Mouse (Mus musculus): Measurements from ENCODE around the gene Axin2.

DNA sequence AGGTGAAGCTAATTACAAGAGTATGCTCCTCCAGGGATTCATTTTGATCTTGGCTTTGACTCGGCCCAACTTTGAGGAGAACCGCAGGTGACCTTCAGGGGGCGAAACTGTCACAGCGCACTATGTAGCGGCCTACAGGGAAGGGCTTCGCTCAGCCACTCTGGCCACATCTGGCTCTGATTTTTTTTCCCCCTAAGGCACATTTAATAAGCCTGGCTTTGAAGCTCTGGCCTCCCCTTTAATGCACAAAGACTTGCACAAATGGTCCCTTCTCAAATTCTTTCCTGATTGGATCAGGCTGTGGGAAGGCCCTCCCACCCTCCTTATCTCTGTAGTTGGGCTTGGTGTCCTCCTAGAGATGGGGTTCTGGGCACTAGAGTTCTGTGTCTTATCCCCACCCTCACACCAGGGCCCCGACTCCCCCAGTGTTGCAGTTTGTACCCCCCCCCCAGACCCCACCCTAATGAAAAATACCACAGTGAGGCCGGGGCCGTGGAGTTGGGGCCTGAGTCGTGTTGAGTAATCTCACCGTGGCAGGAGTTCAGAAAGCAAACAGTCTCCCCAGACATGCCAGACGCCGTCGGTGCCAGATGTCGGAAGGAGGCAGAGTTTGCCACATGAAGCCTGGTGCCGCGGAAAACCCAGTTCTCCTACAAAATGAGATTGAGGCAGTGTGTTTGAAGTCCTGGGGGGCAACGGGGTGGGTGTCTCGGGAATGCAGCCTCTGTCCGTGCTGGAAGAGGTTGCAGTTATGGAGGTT is 27.5 kb downstream of the Axin2 start:
- TF ChIP-seq POLR2A (IDR thresholded peaks at IDR 0.05; ENCODE audit: borderline replicate concordance, low read depth, low read length): no peak
- TF ChIP-seq CTCF (IDR thresholded peaks at IDR 0.05; ENCODE audit: low read depth, low read length): no peak
